Mouse (Mus musculus): ENCODE data around the gene Clasp1.

DNA sequence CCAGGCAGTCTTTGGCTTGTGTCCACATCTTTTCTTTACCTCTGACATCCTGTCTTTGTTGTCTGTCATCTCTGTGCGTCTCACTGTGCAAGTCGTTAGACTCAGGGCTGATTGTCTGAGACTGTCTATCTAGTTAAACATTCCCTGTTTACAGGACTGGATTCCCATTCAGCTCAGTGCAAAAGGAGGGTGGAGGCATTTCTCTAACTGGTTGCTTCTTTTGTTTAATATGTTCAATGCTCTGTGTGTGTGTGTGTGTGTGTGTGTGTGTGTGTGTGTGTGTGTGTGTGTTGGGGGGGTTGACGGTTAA, 261.9 kb downstream of the Clasp1 start:
- TF ChIP-seq CTCF (IDR thresholded peaks at IDR 0.05; ENCODE audit: low read depth): no peak
- no peak for TF ChIP-seq EP300 (IDR thresholded peaks at IDR 0.05; ENCODE audit: low read depth)

All from heart, postnatal 0 days (tissue).